Mouse (Mus musculus): Measurements from ENCODE around the gene Chil1. TPM values are rescaled to one million over a fixed set of nuclear protein-coding genes. Genes with fewer than 3 reads are reported as not detected.

Chil1 gene
- total RNA-seq, 2 experiments from 2014 or later: 0.91 to 1.7 TPM

- no peak for DNase-seq
Measured at GRCm38 (mm10) chr1:134173081-134173480, 8.9 kb upstream of the Chil1 start.

GRCm38 (mm10) chr1:134177976-134178375 is 4.0 kb upstream of the Chil1 start:
- no peak for DNase-seq

GRCm38 (mm10) chr1:134184089-134184488 is 2.1 kb downstream of the Chil1 start:
- no peak for DNase-seq

GRCm38 (mm10) chr1:134188217-134188616 is 6.2 kb downstream of the Chil1 start:
- DNase-seq: no peak

GRCm38 (mm10) chr1:134188989-134189729 is 7.2 kb downstream of the Chil1 start:
- no peak for DNase-seq

GRCm38 (mm10) chr1:134191192-134191591 is 9.2 kb downstream of the Chil1 start:
- DNase-seq: peak; percentile 54

GRCm38 (mm10) chr1:134192024-134192423 is 10.0 kb downstream of the Chil1 start:
- DNase-seq: no peak

- peak; percentile 81 for DNase-seq
Measured at GRCm38 (mm10) chr1:134193126-134193525, 11.2 kb downstream of the Chil1 start, which contains the start of gene Mybph. Mybph (plus strand) TSS chr1:134193448.

GRCm38 (mm10) chr1:134193674-134194197 is 11.8 kb downstream of the Chil1 start:
- DNase-seq: no peak

- no peak for DNase-seq
Measured at GRCm38 (mm10) chr1:134194298-134195022, 12.5 kb downstream of the Chil1 start.

GRCm38 (mm10) chr1:134195117-134195516 is 13.1 kb downstream of the Chil1 start:
- DNase-seq: no peak

- no peak for DNase-seq
Measured at GRCm38 (mm10) chr1:134195571-134195970, 13.6 kb downstream of the Chil1 start.

GRCm38 (mm10) chr1:134195979-134196378 is 14.0 kb downstream of the Chil1 start:
- DNase-seq: peak; percentile 91

GRCm38 (mm10) chr1:134196386-134196785 is 14.4 kb downstream of the Chil1 start:
- peak; percentile 84 for DNase-seq

- no peak for DNase-seq
Measured at GRCm38 (mm10) chr1:134197325-134197982, 15.5 kb downstream of the Chil1 start.

- DNase-seq: no peak
Measured at GRCm38 (mm10) chr1:134198197-134198995, 16.4 kb downstream of the Chil1 start.

GRCm38 (mm10) chr1:134200481-134200880 is 18.5 kb downstream of the Chil1 start:
- DNase-seq: no peak

- no peak for DNase-seq
Measured at GRCm38 (mm10) chr1:134200998-134201686, 19.2 kb downstream of the Chil1 start.

GRCm38 (mm10) chr1:134201751-134202420 is 19.9 kb downstream of the Chil1 start:
- DNase-seq: peak; percentile 72

GRCm38 (mm10) chr1:134204230-134204629 is 22.3 kb downstream of the Chil1 start:
- DNase-seq: no peak

All from gastrocnemius, postnatal 25 days (tissue).